Comparison of ENCODE assay signal across 8 mouse cellular contexts in the genomic region with DNA sequence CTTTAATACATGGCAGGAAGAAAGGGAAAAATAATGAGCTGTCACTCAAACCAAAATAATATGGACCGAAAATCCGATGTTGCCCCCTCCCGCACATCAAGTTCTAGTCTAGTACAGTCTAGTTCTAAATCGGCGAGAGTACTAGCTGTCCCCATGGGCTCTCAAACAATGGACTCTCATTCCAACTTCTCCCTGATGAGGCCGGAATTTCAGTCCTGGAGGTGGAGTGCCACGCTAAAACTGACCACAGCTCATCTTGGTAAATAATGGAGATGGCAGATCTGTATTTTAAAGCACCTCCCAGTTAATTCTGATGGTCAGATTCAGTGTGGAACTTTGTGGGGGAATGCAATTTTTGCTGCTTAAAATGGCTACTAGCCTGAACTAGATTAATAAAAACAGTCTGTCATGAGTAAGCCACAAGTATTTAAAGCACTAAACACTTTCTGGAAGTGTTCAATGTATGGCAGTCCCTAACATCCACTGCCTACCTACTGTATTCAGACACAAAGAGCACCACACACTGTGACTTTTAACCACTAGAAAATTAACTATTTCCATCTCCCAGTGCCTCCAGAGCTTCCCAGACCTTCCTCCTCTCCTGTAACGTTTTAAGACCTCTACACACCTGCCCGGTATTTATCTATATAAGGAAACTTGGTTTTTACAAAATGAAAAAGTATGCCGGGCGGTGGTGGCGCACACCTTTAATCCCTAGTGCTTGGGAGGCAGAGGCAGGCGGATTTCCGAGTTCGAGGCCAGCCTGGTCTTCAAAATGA. TPM values are rescaled to one million over a fixed set of nuclear protein-coding genes. Genes with fewer than 3 reads are reported as not detected.
DNase-seq lines count a peak whose midpoint lies in the region; ATAC-seq and TF ChIP-seq lines count a peak whose summit lies in the region.

No protein-coding gene starts in this region.

- peak overlapping the region; percentile 91 for H3K4me3 ChIP-seq in E14TG2a.4 (replicated peaks; ENCODE audit: low read length)
- peak overlapping the region; percentile 91 for H3K4me3 ChIP-seq in forebrain, embryonic 16.5 days (replicated peaks; ENCODE audit: low read length)
- peak overlapping the region; percentile 97 for H3K4me3 ChIP-seq in midbrain, postnatal 0 days (ENCODE audit: low read depth, low read length)

- H3K9me3 ChIP-seq in E14TG2a.4 (ENCODE audit: low read length) = no peaks in the 10 kb centered on the region
- no peaks in the 10 kb centered on the region for H3K9me3 ChIP-seq in forebrain, embryonic 16.5 days (ENCODE audit: control insufficient read depth, low read length)
- H3K9me3 ChIP-seq in midbrain, postnatal 0 days (ENCODE audit: low read length) = no peaks in the 10 kb centered on the region

- H3K9ac ChIP-seq in forebrain, embryonic 16.5 days (replicated peaks; ENCODE audit: low read depth, low read length) = peak overlapping the region; percentile 100
- peak overlapping the region; percentile 100 for H3K9ac ChIP-seq in midbrain, postnatal 0 days (replicated peaks; ENCODE audit: low read length, poor library complexity, severe bottlenecking)

- H3K4me1 ChIP-seq in E14TG2a.4 (replicated peaks; ENCODE audit: low read depth, low read length) = peaks cover 68% of the 10 kb centered on the region
- peaks cover 39% of the 10 kb centered on the region for H3K4me1 ChIP-seq in forebrain, embryonic 16.5 days (replicated peaks; ENCODE audit: control insufficient read depth, insufficient read depth, low read length)
- peaks cover 3% of the 10 kb centered on the region for H3K4me1 ChIP-seq in midbrain, postnatal 0 days (ENCODE audit: insufficient read depth, low read length)

- H3K27me3 ChIP-seq in E14TG2a.4 (ENCODE audit: insufficient read depth, low read length) = no peaks in the 10 kb centered on the region
- no peaks in the 10 kb centered on the region for H3K27me3 ChIP-seq in forebrain, embryonic 16.5 days (replicated peaks; ENCODE audit: control insufficient read depth, insufficient read depth, low read length)
- no peaks in the 10 kb centered on the region for H3K27me3 ChIP-seq in midbrain, postnatal 0 days (ENCODE audit: insufficient read depth, low read length)

- DNase-seq in cerebellum, adult 11 months = peak; percentile 28
- DNase-seq in cerebellum, adult 8-10 months = no peak
- DNase-seq in kidney, postnatal 10 days = peak; percentile 38
- DNase-seq in midbrain, postnatal 0 days (ENCODE audit: low spot score) = no peak
- DNase-seq in left cerebral cortex, adult 11 months (ENCODE audit: low spot score) = no peak

- WGBS in forebrain, embryonic 16.5 days = 59% methylated on average over 15 of the region's 15 CpGs
- WGBS in midbrain, postnatal 0 days = 50% methylated on average over 15 of the region's 15 CpGs

- H3K4me2 ChIP-seq in forebrain, embryonic 16.5 days (ENCODE audit: low read length) = peak overlapping the region; percentile 74
- H3K4me2 ChIP-seq in midbrain, postnatal 0 days (ENCODE audit: low read depth, low read length, poor library complexity, severe bottlenecking) = peak overlapping the region; percentile 59

- ATAC-seq in forebrain, embryonic 16.5 days = no peak
- ATAC-seq in midbrain, postnatal 0 days (ENCODE audit: low FRiP score) = no peak
- no peak for ATAC-seq in frontal cortex, adult (ENCODE audit: low TSS enrichment)

- H3K36me3 ChIP-seq in E14TG2a.4 (ENCODE audit: insufficient read depth, low read length) = peaks cover 8% of the 10 kb centered on the region; the same call in 1 of the 2 replicates
- H3K36me3 ChIP-seq in forebrain, embryonic 16.5 days (ENCODE audit: control insufficient read depth, insufficient read depth) = no peaks in the 10 kb centered on the region
- no peaks in the 10 kb centered on the region for H3K36me3 ChIP-seq in midbrain, postnatal 0 days (ENCODE audit: insufficient read depth, low read length)

- no peak for TF ChIP-seq CTCF in E14TG2a.4 (conservative IDR thresholded peaks at IDR 0.05; ENCODE audit: low read length)
- no peak for TF ChIP-seq CTCF in midbrain, postnatal 0 days (IDR thresholded peaks at IDR 0.05)

- peak overlapping the region; percentile 100 for H3K27ac ChIP-seq in forebrain, embryonic 16.5 days (ENCODE audit: low read length)
- peak overlapping the region; percentile 100 for H3K27ac ChIP-seq in midbrain, postnatal 0 days (ENCODE audit: low read depth, low read length)

RNA-seq across cellular contexts. Expression of gene Bicral, which starts 2.8 kb away (rescaled TPM):
- 8.8 and 10.0 TPM in 2 replicates for polyA plus RNA-seq in forebrain, embryonic 16.5 days (2015; fragmentation: Nextera tagmentation; extraction: Ambion mirVana)
- total RNA-seq in midbrain, postnatal 0 days (2014; rRNA removed) = 31.2 and 31.6 TPM in 2 replicates
- polyA plus RNA-seq in midbrain, postnatal 0 days (2015; fragmentation: Nextera tagmentation; extraction: Ambion mirVana) = 6.5 and 7.0 TPM in 2 replicates

RNA-seq across cellular contexts. Expression of gene Tbcc, which starts 35.0 kb away (rescaled TPM):
- polyA plus RNA-seq in forebrain, embryonic 16.5 days (2015; fragmentation: Nextera tagmentation; extraction: Ambion mirVana) = 52.6 and 55.6 TPM in 2 replicates
- total RNA-seq in midbrain, postnatal 0 days (2014; rRNA removed) = 43.1 and 46.3 TPM in 2 replicates
- 49.9 and 51.2 TPM in 2 replicates for polyA plus RNA-seq in midbrain, postnatal 0 days (2015; fragmentation: Nextera tagmentation; extraction: Ambion mirVana)

RNA-seq across cellular contexts. Expression of gene Prph2, which starts 54.7 kb away (rescaled TPM):
- polyA plus RNA-seq in forebrain, embryonic 16.5 days (2015; fragmentation: Nextera tagmentation; extraction: Ambion mirVana) = not detected in 2 replicates
- not detected in 2 replicates for total RNA-seq in midbrain, postnatal 0 days (2014; rRNA removed)
- polyA plus RNA-seq in midbrain, postnatal 0 days (2015; fragmentation: Nextera tagmentation; extraction: Ambion mirVana) = not detected in 2 replicates

Comparison
In these comparisons a context has a peak if more than half of its experiments do, and no peak if none do; other contexts are left out.
1. DNase-seq: peak in cerebellum, adult 11 months (single experiment) and kidney, postnatal 10 days (single experiment); none in cerebellum, adult 8-10 months (single experiment), midbrain, postnatal 0 days (single experiment) and left cerebral cortex, adult 11 months (single experiment).
2. Peak in every context shown above with its lines, with median percentiles within 50 percentile points of each other: H3K4me3 ChIP-seq.